Mouse (Mus musculus): ENCODE measurements at regions not wholly inside any gene's neighbourhood (a gene's known extent, or its start where the extent isn't known, plus 50 kb on each side); places are given as distances from the start of the nearest gene placed in this dataset.

GRCm38 (mm10) chr5:76427581-76427980, 56.3 kb upstream of the Gm7271 start:
- TF ChIP-seq CTCF (IDR thresholded peaks at IDR 0.05; ENCODE audit: borderline replicate concordance, insufficient read depth, low read depth, low read length): no peak
- no peaks in the 10 kb centered on the region for H3K27me3 ChIP-seq (ENCODE audit: control insufficient read depth, insufficient read depth, low read length)
- no peak overlapping the region for H3K4me3 ChIP-seq (replicated peaks; ENCODE audit: insufficient read depth, low read depth, low read length)
- no peak for DNase-seq
- 90% methylated on average over 3 of the region's 3 CpGs for WGBS
- H3K27ac ChIP-seq (ENCODE audit: insufficient read depth, low read length): no peak overlapping the region
- H3K4me1 ChIP-seq (ENCODE audit: control insufficient read depth, insufficient read depth, low read length): no peaks in the 10 kb centered on the region

- H3K27me3 ChIP-seq (ENCODE audit: control insufficient read depth, insufficient read depth, low read length): no peaks in the 10 kb centered on the region
- no peaks in the 10 kb centered on the region for H3K4me1 ChIP-seq (ENCODE audit: control insufficient read depth, insufficient read depth, low read length)
- TF ChIP-seq CTCF (IDR thresholded peaks at IDR 0.05; ENCODE audit: borderline replicate concordance, insufficient read depth, low read depth, low read length): no peak
- no peak for TF ChIP-seq POLR2A (IDR thresholded peaks at IDR 0.05; ENCODE audit: borderline replicate concordance, insufficient read depth, low read length)
- H3K27ac ChIP-seq (ENCODE audit: insufficient read depth, low read length): no peak overlapping the region
- 75% methylated on average over 5 of the region's 5 CpGs for WGBS
- H3K4me3 ChIP-seq (replicated peaks; ENCODE audit: insufficient read depth, low read depth, low read length): no peak overlapping the region
- DNase-seq: no peak
Measured at GRCm38 (mm10) chr5:76429441-76429840, 54.4 kb upstream of the Gm7271 start.

GRCm38 (mm10) chr5:76433623-76434022, 50.2 kb upstream of the Gm7271 start:
- H3K27me3 ChIP-seq (ENCODE audit: control insufficient read depth, insufficient read depth, low read length): no peaks in the 10 kb centered on the region
- DNase-seq: no peak
- no peak overlapping the region for H3K27ac ChIP-seq (ENCODE audit: insufficient read depth, low read length)
- TF ChIP-seq POLR2A (IDR thresholded peaks at IDR 0.05; ENCODE audit: borderline replicate concordance, insufficient read depth, low read length) (no peak), CTCF (IDR thresholded peaks at IDR 0.05; ENCODE audit: borderline replicate concordance, insufficient read depth, low read depth, low read length) (no peak)
- WGBS: 80% methylated on average over 2 of the region's 2 CpGs
- H3K4me3 ChIP-seq (replicated peaks; ENCODE audit: insufficient read depth, low read depth, low read length): no peak overlapping the region
- no peaks in the 10 kb centered on the region for H3K4me1 ChIP-seq (ENCODE audit: control insufficient read depth, insufficient read depth, low read length)
